Mouse (Mus musculus) Patski (cell line): ENCODE measurements around the gene Dusp10. TPM values are rescaled to one million over a fixed set of nuclear protein-coding genes. Genes with fewer than 3 reads are reported as not detected.

Experiments used
- ATAC-seq: fragments of 100-300 bp; one replicate; pipeline ENCODE4 v1.8.0; 2021
- CTCF ChIA-PET: fragments of 350-600 bp; sonication (Branson Sonifier 250); formaldehyde crosslinking; loops from one replicate; lab custom pipeline; 2022; ENCODE audit warnings: inconsistent platforms; lab: Charles Lee
- POLR2A ChIA-PET: fragments of 350-600 bp; sonication (Branson Sonifier 250); formaldehyde crosslinking; loops from one replicate; lab custom pipeline; 2022; ENCODE audit warnings: antibody characterized with exemption, inconsistent platforms; lab: Charles Lee
- DNase-seq: peaks from one replicate; pipeline ENCODE4 v3.0.0-alpha.2; 2011; ENCODE audit warnings: low read depth, low spot score
- H3K27me3 ChIP-seq: fragments of 371-371 bp; one replicate; pipeline ENCODE4 v1.5.1; 2021
- CTCF ChIP-seq: fragments of 100-300 bp; IDR thresholded peaks from one replicate; pipeline ENCODE4 v1.5.1; 2021
- in situ Hi-C: fragments of 300-500 bp; cut with MboI; formaldehyde crosslinking; loops from 3 replicates; pipeline ENCODE4 v1.11.1; 2018; ENCODE audit warnings: low pct_unique_long_range_greater_than_20kb, mixed read lengths
- polyA plus RNA-seq: library from polyadenylated mRNA; unstranded; gene quantifications from one replicate; pipeline ENCODE4 v1.2.3, GENCODE M21; 2021

The Dusp10 gene
- polyA plus RNA-seq, 1 experiment from 2014 or later: 31.3 TPM

DNA sequence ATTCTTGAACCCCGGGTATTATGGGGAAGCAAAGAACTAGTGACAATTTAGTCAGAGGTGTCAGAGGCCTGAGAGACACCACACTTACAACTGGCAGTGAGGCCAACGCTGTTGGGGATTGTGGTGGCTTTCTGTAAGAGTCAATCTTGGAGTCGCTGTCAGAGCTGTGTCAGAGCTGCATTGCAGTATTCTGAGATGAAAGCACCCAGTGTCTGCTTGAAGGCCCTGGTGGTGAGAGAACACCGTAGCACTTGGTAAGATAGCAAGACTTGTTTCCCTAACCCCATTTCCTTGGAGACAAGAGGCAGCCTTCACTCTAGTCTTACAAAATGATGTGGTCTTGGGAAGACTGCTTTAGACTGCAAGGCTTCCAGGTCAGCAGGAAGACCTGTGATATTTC, 39.2 kb downstream of the Dusp10 start:
- TF ChIP-seq CTCF: no peak
- ChIA-PET CTCF (interaction anchor here (1.3 to 1.4 kb wide), 2 partner anchors 9 to 15 kb away, joined by 4 to 5 read pairs; no protein-coding TSS in a partner anchor), POLR2A (no interaction called here)
- no peaks in the 10 kb centered on the region for H3K27me3 ChIP-seq
- ATAC-seq: peak; percentile 17
- in situ Hi-C loops: no loop called here
- no peak for DNase-seq

DNA sequence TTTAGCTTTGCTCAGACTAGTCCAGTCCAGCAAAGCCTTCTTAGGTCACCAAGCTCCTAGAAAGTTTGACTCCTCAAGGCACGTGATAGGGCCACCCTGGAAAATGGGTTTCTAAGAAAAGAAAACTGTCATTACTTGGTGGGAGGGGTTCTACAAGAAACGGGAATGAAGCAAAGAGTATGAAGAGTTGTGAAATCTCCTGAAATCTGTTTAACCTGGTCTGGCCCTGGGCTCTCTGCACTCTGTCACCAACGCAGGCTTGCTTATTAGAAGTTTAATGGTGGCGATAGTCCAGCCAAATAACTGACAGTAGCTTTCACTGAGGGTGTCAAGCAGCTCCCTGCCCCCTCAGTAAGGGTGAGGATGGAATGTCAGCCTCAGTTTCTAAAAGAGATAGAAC, 40.0 kb downstream of the Dusp10 start:
- in situ Hi-C loops: no loop called here
- no peaks in the 10 kb centered on the region for H3K27me3 ChIP-seq
- ATAC-seq (no peak), DNase-seq (no peak)
- ChIA-PET CTCF (no interaction called here), POLR2A (interaction anchor here (1.3 kb wide), 1 partner anchor 21 kb away, joined by 4 read pairs; no protein-coding TSS in a partner anchor)
- no peak for TF ChIP-seq CTCF

DNA sequence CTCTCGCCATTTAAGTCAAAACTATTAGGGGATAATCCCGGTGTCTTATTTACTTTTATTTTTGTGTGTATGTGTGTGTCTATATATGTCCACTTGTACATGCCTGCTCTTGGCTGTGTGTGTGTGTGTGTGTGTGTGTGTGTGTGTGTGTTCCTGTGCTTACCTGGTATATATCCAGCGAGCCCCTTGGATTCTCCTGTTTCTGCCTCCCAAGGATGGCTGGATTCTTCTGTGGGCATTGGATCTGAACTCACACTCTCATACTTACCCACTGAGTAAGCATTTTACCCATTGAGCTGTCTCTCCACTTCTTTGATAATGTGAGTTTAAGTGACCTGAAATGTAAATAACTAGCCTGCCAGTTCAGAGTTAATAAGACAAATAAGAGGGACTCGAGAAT, 40.6 kb downstream of the Dusp10 start:
- DNase-seq: no peak
- H3K27me3 ChIP-seq: no peaks in the 10 kb centered on the region
- no peak for TF ChIP-seq CTCF
- no peak for ATAC-seq
- in situ Hi-C loops: no loop called here
- POLR2A ChIA-PET: interaction anchor here (0.9 to 1.3 kb wide), 2 partner anchors 12 to 20 kb away, joined by 4 to 6 read pairs; no protein-coding TSS in a partner anchor
- CTCF ChIA-PET: no interaction called here

DNA sequence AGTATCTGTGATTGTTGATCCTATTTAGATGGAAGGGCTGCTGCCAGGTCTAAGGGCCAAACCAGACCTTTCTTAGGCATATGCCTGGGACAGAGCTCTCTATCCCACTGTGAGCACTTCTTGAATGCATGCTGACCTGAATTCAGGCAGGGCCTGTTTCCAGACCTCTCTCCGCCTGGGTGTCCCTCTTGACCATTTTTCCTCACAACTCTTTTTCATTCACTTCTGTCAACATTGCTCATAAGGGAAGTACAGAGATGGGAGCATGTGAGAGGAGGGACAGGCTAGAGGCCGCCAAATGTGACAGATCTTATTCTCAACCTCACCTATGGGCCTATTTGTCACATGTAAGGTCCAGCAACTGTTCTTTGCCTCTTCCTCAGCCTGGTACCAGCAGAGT, 41.1 kb downstream of the Dusp10 start:
- in situ Hi-C loops: no loop called here
- CTCF ChIA-PET: no interaction called here
- POLR2A ChIA-PET: interaction anchor here (0.9 to 1.3 kb wide), 2 partner anchors 13 to 20 kb away, joined by 4 to 6 read pairs; no protein-coding TSS in a partner anchor
- ATAC-seq (no peak), DNase-seq (no peak)
- no peaks in the 10 kb centered on the region for H3K27me3 ChIP-seq
- TF ChIP-seq CTCF: no peak

DNA sequence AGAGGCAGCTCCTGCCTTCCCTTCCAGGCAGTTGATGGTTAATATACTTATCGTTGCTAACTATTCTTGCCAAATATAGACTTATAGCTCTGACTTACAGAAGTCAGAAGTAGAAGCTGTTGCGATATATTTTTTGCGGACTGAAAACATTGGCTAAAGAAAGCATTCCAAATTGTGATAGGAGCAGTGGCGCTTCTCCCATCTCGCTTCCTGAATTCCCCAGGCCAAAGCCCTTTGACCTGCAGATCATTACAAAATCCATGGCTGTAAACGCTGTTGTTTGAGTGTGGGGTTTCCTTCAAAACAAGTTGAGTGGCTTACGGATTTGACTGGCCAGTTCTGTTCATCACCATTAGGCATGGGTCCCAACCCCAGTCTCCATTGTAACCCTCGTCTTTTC, 45.1 kb downstream of the Dusp10 start:
- no peak for DNase-seq
- in situ Hi-C loops: no loop called here
- no peak for ATAC-seq
- no peak for TF ChIP-seq CTCF
- ChIA-PET CTCF (no interaction called here), POLR2A (no interaction called here)
- no peaks in the 10 kb centered on the region for H3K27me3 ChIP-seq

DNA sequence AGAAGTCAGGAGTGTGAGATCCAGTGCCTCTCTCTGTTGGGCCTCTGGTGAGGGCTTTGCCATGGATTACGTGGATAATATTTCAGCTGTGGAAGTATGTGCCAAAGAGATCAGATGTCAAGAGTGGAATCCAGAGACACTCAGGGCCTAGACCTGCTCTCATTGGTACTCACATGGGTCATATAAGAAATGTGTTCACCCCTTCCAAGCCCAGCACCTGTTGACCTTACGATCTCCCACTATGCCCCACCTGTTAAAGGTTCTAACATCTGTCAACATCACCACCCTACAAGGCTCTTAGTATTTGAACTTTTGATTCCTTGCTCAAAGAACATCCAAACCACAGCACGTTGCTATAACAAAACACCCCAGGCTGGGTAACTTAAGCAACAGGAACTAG, 46.7 kb downstream of the Dusp10 start:
- no peak for TF ChIP-seq CTCF
- ATAC-seq: no peak
- H3K27me3 ChIP-seq: no peaks in the 10 kb centered on the region
- ChIA-PET CTCF (interaction anchor here (1.0 to 1.5 kb wide), 4 partner anchors 8 to 23 kb away, joined by 3 to 5 read pairs (median 4); no protein-coding TSS in a partner anchor), POLR2A (interaction anchor here (0.6 to 0.7 kb wide), 2 partner anchors 10 to 25 kb away, joined by 3 read pairs; no protein-coding TSS in a partner anchor)
- no peak for DNase-seq
- in situ Hi-C loops: no loop called here

DNA sequence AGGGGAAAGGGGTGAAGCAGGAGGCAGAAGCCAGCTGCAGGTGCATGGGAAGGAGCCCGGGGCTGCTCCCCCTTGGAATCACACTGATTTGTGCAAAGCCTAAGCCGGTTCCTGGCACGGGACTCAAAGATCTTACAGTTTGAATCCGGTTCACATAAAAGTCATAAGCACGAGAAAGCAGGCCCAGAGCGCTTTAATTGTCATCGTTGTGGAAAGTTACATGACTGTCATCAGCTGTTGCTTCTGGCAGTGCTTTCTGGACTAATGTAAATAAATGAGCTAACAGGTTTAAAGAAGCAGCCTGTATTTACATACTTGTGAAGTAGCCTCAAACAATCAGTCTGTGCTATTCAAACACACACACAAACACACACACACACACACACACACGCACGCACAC, 47.3 kb downstream of the Dusp10 start:
- no peak for TF ChIP-seq CTCF
- ATAC-seq: no peak
- ChIA-PET POLR2A (interaction anchor here (0.6 to 0.7 kb wide), 2 partner anchors 10 to 25 kb away, joined by 3 read pairs; no protein-coding TSS in a partner anchor), CTCF (interaction anchor here (1.0 to 1.5 kb wide), 3 partner anchors 16 to 22 kb away, joined by 3 to 5 read pairs (median 4); no protein-coding TSS in a partner anchor)
- H3K27me3 ChIP-seq: no peaks in the 10 kb centered on the region
- in situ Hi-C loops: no loop called here
- no peak for DNase-seq

DNA sequence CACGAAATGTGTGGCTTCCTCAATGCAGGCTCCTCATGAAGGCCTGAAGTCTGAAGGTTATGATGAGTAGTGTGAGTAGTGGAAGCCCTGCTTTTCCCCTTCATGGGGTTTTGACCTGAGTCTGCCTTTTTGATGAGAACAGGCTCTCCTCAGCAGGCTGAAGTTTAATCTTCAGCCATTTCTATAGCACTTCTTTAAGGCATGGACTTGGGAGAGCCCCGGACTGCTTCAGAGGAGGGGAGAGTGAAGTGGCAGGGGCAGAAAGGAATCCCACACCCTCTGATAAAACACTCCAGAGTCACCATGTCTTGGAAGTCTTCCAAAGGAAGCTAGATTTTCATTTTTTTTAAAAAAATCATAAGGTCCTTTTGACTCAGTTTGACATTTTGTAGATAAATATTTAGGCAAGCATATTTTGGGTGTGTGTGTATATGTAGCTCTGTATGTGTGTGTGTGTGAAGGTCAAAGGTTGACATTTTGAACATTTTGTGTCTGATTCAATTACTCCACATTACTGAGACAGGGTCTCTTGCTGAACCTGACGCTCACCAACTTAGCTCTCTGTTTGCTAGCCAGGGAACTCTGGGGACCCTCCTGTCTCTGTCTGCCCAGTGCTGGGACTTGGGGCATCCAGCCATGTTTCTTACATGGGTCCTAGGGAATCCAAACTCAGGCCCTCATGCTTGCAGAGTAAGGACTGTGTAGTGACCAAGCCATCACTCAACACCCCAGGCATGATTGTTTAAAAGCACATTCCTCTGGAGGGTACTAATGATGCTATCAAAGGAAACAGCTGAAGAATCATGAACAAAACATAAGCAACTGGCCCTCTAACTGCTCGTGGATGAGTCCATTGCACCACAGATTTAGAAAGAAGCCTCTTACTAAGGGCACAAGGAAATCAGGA, 48.0 kb downstream of the Dusp10 start:
- ChIA-PET POLR2A (interaction anchor here (0.6 to 1.0 kb wide), 2 partner anchors 9 to 80 kb away, joined by 3 read pairs; no protein-coding TSS in a partner anchor), CTCF (interaction anchor here (0.6 to 1.5 kb wide), 4 partner anchors 10 to 17 kb away, joined by 3 to 5 read pairs (median 4); no protein-coding TSS in a partner anchor)
- DNase-seq (no peak), ATAC-seq (peak; percentile 5)
- no peak for TF ChIP-seq CTCF
- in situ Hi-C loops: no loop called here
- H3K27me3 ChIP-seq: no peaks in the 10 kb centered on the region

DNA sequence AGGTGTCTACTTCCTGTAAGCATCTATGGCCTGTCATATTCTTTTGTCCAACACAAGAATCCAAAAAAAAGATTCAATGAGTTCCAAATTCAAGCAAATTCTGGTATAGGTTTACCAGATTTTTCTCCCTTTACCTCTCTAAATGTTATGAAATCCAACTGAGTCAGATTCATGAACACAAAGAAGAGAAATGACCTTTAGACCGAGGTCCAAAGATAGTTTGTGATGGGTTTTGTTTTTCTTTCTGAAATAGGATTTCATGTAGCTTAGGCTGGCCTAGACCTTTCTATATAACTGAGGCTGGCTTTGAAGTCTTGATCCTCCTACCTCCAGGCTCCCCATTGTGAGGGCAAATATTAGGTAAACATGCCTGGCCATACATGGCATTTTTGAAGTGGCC, 48.8 kb downstream of the Dusp10 start:
- ATAC-seq (no peak), DNase-seq (no peak)
- CTCF ChIA-PET: interaction anchor here (0.6 to 0.9 kb wide), 2 partner anchors 11 to 13 kb away, joined by 3 read pairs; no protein-coding TSS in a partner anchor
- in situ Hi-C loops: no loop called here
- TF ChIP-seq CTCF: no peak
- no peaks in the 10 kb centered on the region for H3K27me3 ChIP-seq
- POLR2A ChIA-PET: interaction anchor here (0.9 to 1.0 kb wide), 2 partner anchors 25 to 79 kb away, joined by 3 to 4 read pairs; no protein-coding TSS in a partner anchor

DNA sequence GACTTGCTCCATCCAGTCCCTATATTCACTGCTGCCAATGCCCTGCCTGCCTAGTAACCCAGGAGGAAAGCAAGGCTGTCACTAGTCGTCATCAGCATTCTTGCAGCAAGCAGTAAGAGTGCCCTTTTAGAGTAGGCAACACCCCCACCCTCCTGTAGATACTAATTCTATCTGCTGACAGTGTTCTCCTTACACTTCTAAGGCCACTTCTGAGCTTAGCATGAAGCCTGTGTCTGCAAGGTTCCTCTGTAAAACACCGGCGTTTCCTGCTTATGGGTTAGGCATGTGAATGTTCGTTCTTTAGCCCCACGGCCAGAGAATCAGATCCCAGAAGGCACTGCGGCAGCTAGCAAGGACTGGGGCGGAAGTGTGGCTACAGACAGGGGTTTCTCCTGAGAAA, 51.2 kb downstream of the Dusp10 start:
- ATAC-seq: no peak
- ChIA-PET CTCF (no interaction called here), POLR2A (no interaction called here)
- in situ Hi-C loops: no loop called here
- no peaks in the 10 kb centered on the region for H3K27me3 ChIP-seq
- no peak for DNase-seq
- no peak for TF ChIP-seq CTCF
